23 mouse cellular contexts compared by ENCODE assay signal in genomic region chr2:151634903-151635302, GRCm38 (mm10). TPM values are rescaled to one million over a fixed set of nuclear protein-coding genes. Genes with fewer than 3 reads are reported as not detected.
DNase-seq lines count a peak whose midpoint lies in the region; ATAC-seq and TF ChIP-seq lines count a peak whose summit lies in the region.
"Had no signal": no experiment of that assay in that cellular context is flagged by ENCODE, and none has a peak within 500 bp of the region (broad histone marks: within the 10 kb centered on the region; RNA-seq: fewer than 3 reads in every experiment).

No protein-coding gene starts in this region.

- H3K79me2 ChIP-seq in CH12.LX (replicated peaks; ENCODE audit: control insufficient read depth, extremely low read depth, insufficient read depth, poor library complexity, severe bottlenecking): no peaks in the 10 kb centered on the region

- DNase-seq in forebrain, embryonic 14.5 days (ENCODE audit: low spot score): peak; percentile 75
- no peak for DNase-seq in CH12.LX (ENCODE audit: extremely low read depth)
- peak; percentile 61 for DNase-seq in brain, embryonic 14.5 days (ENCODE audit: low read depth)
- no peak for DNase-seq in lung, postnatal 10 days
- DNase-seq: heart, postnatal 10 days; layer of hippocampus, postnatal 36 days; thymus, postnatal 36 days had no signal

- no peak overlapping the region for H3K4me3 ChIP-seq in forebrain, embryonic 14.5 days (ENCODE audit: low read depth, low read length)
- H3K4me3 ChIP-seq in forebrain, embryonic 15.5 days: no peak overlapping the region
- H3K4me3 ChIP-seq in intestine, postnatal 0 days (ENCODE audit: low read depth, low read length): no peak overlapping the region
- H3K4me3 ChIP-seq in intestine, embryonic 15.5 days (replicated peaks): no peak overlapping the region
- no peak overlapping the region for H3K4me3 ChIP-seq in CH12.LX (replicated peaks in 1 of 3; ENCODE audit: low read depth in 2 of 3, low read length in 2 of 3, poor library complexity in 1 of 3)
- H3K4me3 ChIP-seq: kidney, embryonic 15.5 days; limb, embryonic 15.5 days; liver, embryonic 15.5 days; midbrain, embryonic 13.5 days had no signal

- no peak for ATAC-seq in forebrain, embryonic 14.5 days
- ATAC-seq in forebrain, embryonic 15.5 days (replicated peaks): no peak
- ATAC-seq in intestine, postnatal 0 days: no peak
- ATAC-seq in intestine, embryonic 15.5 days: no peak
- ATAC-seq: midbrain, embryonic 13.5 days had no signal

- no peaks in the 10 kb centered on the region for H3K9me3 ChIP-seq in forebrain, embryonic 14.5 days (replicated peaks; ENCODE audit: control insufficient read depth, low read length)
- H3K9me3 ChIP-seq in forebrain, embryonic 15.5 days: no peaks in the 10 kb centered on the region
- H3K9me3 ChIP-seq in intestine, postnatal 0 days (ENCODE audit: control insufficient read depth): no peaks in the 10 kb centered on the region
- H3K9me3 ChIP-seq in intestine, embryonic 15.5 days: no peaks in the 10 kb centered on the region
- H3K9me3 ChIP-seq in CH12.LX (replicated peaks; ENCODE audit: low read length): no peaks in the 10 kb centered on the region
- H3K9me3 ChIP-seq: kidney, embryonic 15.5 days; limb, embryonic 15.5 days; liver, embryonic 15.5 days; midbrain, embryonic 13.5 days had no signal

- H3K27me3 ChIP-seq in forebrain, embryonic 14.5 days (replicated peaks; ENCODE audit: control insufficient read depth, insufficient read depth, low read length): no peaks in the 10 kb centered on the region
- no peaks in the 10 kb centered on the region for H3K27me3 ChIP-seq in forebrain, embryonic 15.5 days
- peaks cover 12% of the 10 kb centered on the region; the same call in 1 of the 2 replicates for H3K27me3 ChIP-seq in intestine, postnatal 0 days (replicated peaks; ENCODE audit: control insufficient read depth, insufficient read depth, low read length)
- peaks cover 5% of the 10 kb centered on the region; the same call in 1 of the 2 replicates for H3K27me3 ChIP-seq in intestine, embryonic 15.5 days (replicated peaks)
- H3K27me3 ChIP-seq in CH12.LX (replicated peaks): peaks cover 58% of the 10 kb centered on the region

- no peak overlapping the region for H3K27ac ChIP-seq in forebrain, embryonic 14.5 days (ENCODE audit: low read depth, low read length)
- H3K27ac ChIP-seq in forebrain, embryonic 15.5 days (replicated peaks): no peak overlapping the region
- no peak overlapping the region for H3K27ac ChIP-seq in intestine, postnatal 0 days (ENCODE audit: low read depth, low read length)
- H3K27ac ChIP-seq in intestine, embryonic 15.5 days: no peak overlapping the region
- H3K27ac ChIP-seq in CH12.LX (ENCODE audit: insufficient read depth, low read depth): no peak overlapping the region
- H3K27ac ChIP-seq: kidney, embryonic 15.5 days; limb, embryonic 15.5 days; liver, embryonic 15.5 days; midbrain, embryonic 13.5 days had no signal

- no peak for TF ChIP-seq CTCF in intestine, postnatal 0 days (IDR thresholded peaks at IDR 0.05; ENCODE audit: low read depth)
- no peak for TF ChIP-seq CTCF in CH12.LX (conservative IDR thresholded peaks at IDR 0.05 in 1 of 2, IDR thresholded peaks at IDR 0.05 in 1 of 2; ENCODE audit: low read depth in 2 of 2, low read length in 2 of 2)
- no peak for TF ChIP-seq CTCF in brain, embryonic 14.5 days (IDR thresholded peaks at IDR 0.05; ENCODE audit: borderline replicate concordance, extremely low read depth, insufficient read depth, insufficient read length)

- no peak overlapping the region for H3K9ac ChIP-seq in forebrain, embryonic 14.5 days (ENCODE audit: low read length)
- H3K9ac ChIP-seq in forebrain, embryonic 15.5 days (replicated peaks): no peak overlapping the region
- H3K9ac ChIP-seq in intestine, postnatal 0 days (ENCODE audit: low read depth, low read length): no peak overlapping the region
- no peak overlapping the region for H3K9ac ChIP-seq in intestine, embryonic 15.5 days
- H3K9ac ChIP-seq in CH12.LX (ENCODE audit: insufficient read depth, low read depth): no peak overlapping the region
- H3K9ac ChIP-seq: kidney, embryonic 15.5 days; limb, embryonic 15.5 days; liver, embryonic 15.5 days; midbrain, embryonic 13.5 days had no signal

- no peak overlapping the region for H3K4me2 ChIP-seq in forebrain, embryonic 14.5 days (ENCODE audit: low read length)
- no peak overlapping the region for H3K4me2 ChIP-seq in forebrain, embryonic 15.5 days (replicated peaks)
- peak overlapping the region; percentile 52 for H3K4me2 ChIP-seq in intestine, postnatal 0 days (replicated peaks; ENCODE audit: low read depth)
- H3K4me2 ChIP-seq in intestine, embryonic 15.5 days (replicated peaks): no peak overlapping the region
- no peak overlapping the region for H3K4me2 ChIP-seq in CH12.LX (ENCODE audit: insufficient read depth, low read depth, poor library complexity, severe bottlenecking)
- H3K4me2 ChIP-seq: heart, embryonic 11.5 days; kidney, embryonic 15.5 days; limb, embryonic 15.5 days; liver, embryonic 15.5 days; midbrain, embryonic 13.5 days had no signal

- no peak for TF ChIP-seq RAD21 in CH12.LX (IDR thresholded peaks at IDR 0.05; ENCODE audit: low read depth, low read length)

- peaks cover 5% of the 10 kb centered on the region for H3K4me1 ChIP-seq in forebrain, embryonic 14.5 days (ENCODE audit: control insufficient read depth, insufficient read depth, low read length)
- peaks cover 21% of the 10 kb centered on the region for H3K4me1 ChIP-seq in forebrain, embryonic 15.5 days
- no peaks in the 10 kb centered on the region for H3K4me1 ChIP-seq in intestine, postnatal 0 days (replicated peaks; ENCODE audit: control insufficient read depth, insufficient read depth, low read length)
- H3K4me1 ChIP-seq in intestine, embryonic 15.5 days (replicated peaks): peaks cover 7% of the 10 kb centered on the region; the same call in 1 of the 2 replicates
- H3K4me1 ChIP-seq in CH12.LX (ENCODE audit: control insufficient read depth in 1 of 2, insufficient read depth in 2 of 2): no peaks in the 10 kb centered on the region
- H3K4me1 ChIP-seq: liver, embryonic 15.5 days had no signal

- in situ Hi-C loops in CH12.LX (cut with MboI; ENCODE audit: low pct_ligation_motif_present, low pct_unique_long_range_greater_than_20kb, low sequenced_read_pairs): no loop called here

- no peaks in the 10 kb centered on the region for H3K36me3 ChIP-seq in forebrain, embryonic 14.5 days (ENCODE audit: control insufficient read depth, insufficient read depth, low read length)
- H3K36me3 ChIP-seq in forebrain, embryonic 15.5 days: no peaks in the 10 kb centered on the region
- H3K36me3 ChIP-seq in intestine, postnatal 0 days (ENCODE audit: control insufficient read depth, insufficient read depth): no peaks in the 10 kb centered on the region
- no peaks in the 10 kb centered on the region for H3K36me3 ChIP-seq in intestine, embryonic 15.5 days
- H3K36me3 ChIP-seq in CH12.LX (replicated peaks in 1 of 2; ENCODE audit: control insufficient read depth in 1 of 2, insufficient read depth in 1 of 2, low read length in 1 of 2): no peaks in the 10 kb centered on the region
- H3K36me3 ChIP-seq: kidney, embryonic 15.5 days; limb, embryonic 15.5 days; liver, embryonic 15.5 days; midbrain, embryonic 13.5 days had no signal

- no peak for TF ChIP-seq EP300 in CH12.LX (IDR thresholded peaks at IDR 0.05; ENCODE audit: low read length)

- dilution Hi-C loops in CH12.LX (cut with MboI; ENCODE audit: extremely low pct_ligation_motif_present, extremely low pct_unique_long_range_greater_than_20kb, low sequenced_read_pairs): no loop called here

- WGBS in forebrain, embryonic 14.5 days: 35% methylated on average over 2 of the region's 2 CpGs
- 24% methylated on average over 2 of the region's 2 CpGs for WGBS in forebrain, embryonic 15.5 days
- WGBS in intestine, postnatal 0 days: 27% methylated on average over 2 of the region's 2 CpGs
- 25% methylated on average over 2 of the region's 2 CpGs for WGBS in intestine, embryonic 15.5 days

- no peak for TF ChIP-seq POLR2A in CH12.LX (IDR thresholded peaks at IDR 0.05; ENCODE audit: low read depth, low read length)
- TF ChIP-seq POLR2A in brain, embryonic 14.5 days (IDR thresholded peaks at IDR 0.05; ENCODE audit: borderline replicate concordance, extremely low read depth, insufficient read depth, insufficient read length, poor library complexity, severe bottlenecking): no peak

TF ChIP-seq in CH12.LX, 34 proteins besides CTCF, POLR2A, EP300 and RAD21:
- TF ChIP-seq ZNF384 (IDR thresholded peaks at IDR 0.05; ENCODE audit: low read depth, low read length) (peak; percentile 31; the same call in 1 of the 2 replicates), CHD2 (IDR thresholded peaks at IDR 0.05; ENCODE audit: low read length) (no peak), E2F4 (IDR thresholded peaks at IDR 0.05; ENCODE audit: insufficient replicate concordance, low read depth, low read length) (no peak), HCFC1 (IDR thresholded peaks at IDR 0.05; ENCODE audit: low read depth, low read length) (peak; percentile 63), MYC (IDR thresholded peaks at IDR 0.05; ENCODE audit: low read depth, low read length) (no peak), ZC3H11A (IDR thresholded peaks at IDR 0.05; ENCODE audit: low read depth, low read length) (no peak), ZKSCAN1 (IDR thresholded peaks at IDR 0.05; ENCODE audit: borderline replicate concordance, low read depth, low read length) (no peak)

RNA-seq across cellular contexts. Expression of gene Snph, which starts 2.5 kb away (rescaled TPM):
- polyA plus RNA-seq in forebrain, embryonic 14.5 days (2014; fragmentation: Nextera tagmentation; extraction: Ambion mirVana): 4.9 and 8.8 TPM in 2 replicates
- polyA plus RNA-seq in forebrain, embryonic 15.5 days (2015; fragmentation: Nextera tagmentation; extraction: Ambion mirVana): 10.0 and 11.2 TPM in 2 replicates
- 0.60 and 0.89 TPM in 2 replicates for polyA plus RNA-seq in intestine, postnatal 0 days (2015; fragmentation: Nextera tagmentation; extraction: Ambion mirVana)
- 2.0 TPM in 2 replicates for polyA plus RNA-seq in intestine, embryonic 15.5 days (2015; fragmentation: Nextera tagmentation; extraction: Ambion mirVana)
- total RNA-seq in CH12.LX (2012; rRNA removed) (not detected in 2 replicates), CH12.LX (2014; rRNA removed) (not detected in 2 replicates)
- not detected in 2 replicates for polyA plus RNA-seq in CH12.LX (2012; ENCODE audit: insufficient read length, low read depth)
- 13.8 and 27.0 TPM in 2 replicates for polyA plus RNA-seq in brain, embryonic 14.5 days (2012; rRNA removed)
- total RNA-seq: megakaryocyte progenitor cell, adult 5-6 weeks had no signal

RNA-seq across cellular contexts. Expression of gene Rad21l, which starts 33.4 kb away (rescaled TPM):
- polyA plus RNA-seq in forebrain, embryonic 14.5 days (2014; fragmentation: Nextera tagmentation; extraction: Ambion mirVana): 0.17 TPM in 1 of 2 replicates, not detected in the other
- polyA plus RNA-seq in forebrain, embryonic 15.5 days (2015; fragmentation: Nextera tagmentation; extraction: Ambion mirVana): 0.10 TPM in 1 of 2 replicates, not detected in the other
- polyA plus RNA-seq in intestine, postnatal 0 days (2015; fragmentation: Nextera tagmentation; extraction: Ambion mirVana): 0.09 TPM in 1 of 2 replicates, not detected in the other
- not detected in 2 replicates for polyA plus RNA-seq in intestine, embryonic 15.5 days (2015; fragmentation: Nextera tagmentation; extraction: Ambion mirVana)
- total RNA-seq in CH12.LX (2012; rRNA removed) (not detected in 2 replicates), CH12.LX (2014; rRNA removed) (not detected in 2 replicates)
- polyA plus RNA-seq in CH12.LX (2012; ENCODE audit: insufficient read length, low read depth): not detected in 2 replicates
- 0.18 TPM in 1 of 2 replicates, not detected in the other for polyA plus RNA-seq in brain, embryonic 14.5 days (2012; rRNA removed)
- total RNA-seq: adrenal gland, adult 18-20 months; adrenal gland, postnatal 4 days; heart, postnatal 10 days; megakaryocyte progenitor cell, adult 5-6 weeks had no signal
- polyA plus RNA-seq: embryonic facial prominence, embryonic 14.5 days; gonadal fat pad, adult 2 months; heart, embryonic 11.5 days; intestine, embryonic 16.5 days; kidney, embryonic 15.5 days; limb, embryonic 15.5 days; liver, embryonic 15.5 days; lung, embryonic 16.5 days; midbrain, embryonic 13.5 days; small intestine, adult 2 months had no signal

Comparison
In these comparisons a context has a peak if more than half of its experiments do, and no peak if none do; other contexts are left out.
1. DNase-seq: peak in forebrain, embryonic 14.5 days (single experiment) and brain, embryonic 14.5 days (single experiment); none in CH12.LX (single experiment) and lung, postnatal 10 days (single experiment).